Mouse (Mus musculus): ENCODE results near the gene Grik1. TPM values are rescaled to one million over a fixed set of nuclear protein-coding genes. Genes with fewer than 3 reads are reported as not detected.
A peak's percentile ranks its signal among the peaks of the same experiment; 100 is the strongest.

The Grik1 gene
- polyA plus RNA-seq, 1 experiment from 2014 or later, result 0.76 TPM

- Histone ChIP-seq H3K27ac (no peak overlapping the region), H3K4me3 (no peak overlapping the region), H3K4me1 (no peaks in the 10 kb centered on the region), H3K9me3 (replicated peaks) (no peaks in the 10 kb centered on the region), H3K36me3 (no peaks in the 10 kb centered on the region), H3K27me3 (ENCODE audit: low read depth, poor library complexity, severe bottlenecking) (no peaks in the 10 kb centered on the region)
- DNase-seq (ENCODE audit: low spot score), result no peak
- WGBS, result 72% methylated on average over 5 of the region's 5 CpGs
Measured at GRCm38 (mm10) chr16:88212531-88212930, 77.5 kb downstream of the Grik1 start.

GRCm38 (mm10) chr16:88211852-88212251, 78.2 kb downstream of the Grik1 start:
- Histone ChIP-seq H3K27ac (no peak overlapping the region), H3K9me3 (replicated peaks) (no peaks in the 10 kb centered on the region), H3K27me3 (ENCODE audit: low read depth, poor library complexity, severe bottlenecking) (no peaks in the 10 kb centered on the region), H3K4me3 (no peak overlapping the region), H3K4me1 (no peaks in the 10 kb centered on the region), H3K36me3 (no peaks in the 10 kb centered on the region)
- 58% methylated on average over 8 of the region's 8 CpGs for WGBS
- DNase-seq (ENCODE audit: low spot score), result no peak

DNA sequence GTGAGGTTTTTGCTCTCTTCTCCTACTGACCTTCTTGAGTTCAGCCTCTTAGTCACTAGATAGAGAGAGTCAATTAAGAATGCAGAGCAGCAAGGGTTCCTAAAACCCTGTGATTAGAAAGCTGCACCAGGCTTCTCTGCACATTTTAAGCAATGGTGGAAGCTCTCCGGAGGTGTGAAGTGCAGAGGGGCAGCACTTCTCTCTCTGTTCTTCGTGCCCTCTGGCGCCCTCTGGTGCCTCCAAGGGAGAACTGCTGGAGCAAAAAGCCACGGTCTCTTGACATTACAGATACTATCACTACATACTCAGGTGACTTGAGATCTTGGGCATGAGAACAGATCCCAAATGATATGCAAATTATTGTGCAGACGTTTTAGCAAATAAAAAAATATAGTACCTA, 85.7 kb downstream of the Grik1 start:
- H3K4me1 ChIP-seq, result no peaks in the 10 kb centered on the region
- DNase-seq (ENCODE audit: low spot score), result peak; percentile 71
- no peaks in the 10 kb centered on the region for H3K27me3 ChIP-seq (ENCODE audit: low read depth, poor library complexity, severe bottlenecking)
- H3K9me3 ChIP-seq (replicated peaks), result no peaks in the 10 kb centered on the region
- no peaks in the 10 kb centered on the region for H3K36me3 ChIP-seq
- 9% methylated on average over 5 of the region's 5 CpGs for WGBS
- no peak overlapping the region for H3K27ac ChIP-seq
- H3K4me3 ChIP-seq, result no peak overlapping the region

DNA sequence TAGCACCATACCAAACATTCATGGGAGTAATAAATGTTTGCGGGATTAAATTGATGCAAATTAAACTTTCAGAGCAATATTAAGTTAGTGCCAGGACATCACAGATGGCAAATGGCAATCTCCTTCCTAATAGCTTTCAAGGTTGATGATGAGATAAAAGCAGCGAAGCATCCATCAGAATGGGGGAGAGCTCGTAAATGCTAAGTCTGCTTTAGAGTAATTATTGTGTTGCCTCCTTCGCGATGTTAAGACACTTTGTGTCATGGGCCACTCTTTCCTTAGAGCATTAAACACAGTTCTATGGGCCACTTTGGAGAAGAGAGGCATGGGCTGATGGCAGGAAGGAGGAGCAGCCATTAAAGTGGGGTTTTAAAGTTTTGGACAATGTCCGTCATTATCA, 86.1 kb downstream of the Grik1 start:
- no peaks in the 10 kb centered on the region for H3K27me3 ChIP-seq (ENCODE audit: low read depth, poor library complexity, severe bottlenecking)
- 78% methylated on average over 6 of the region's 6 CpGs for WGBS

GRCm38 (mm10) chr16:88187433-88188037, 102.5 kb downstream of the Grik1 start:
- H3K4me3 ChIP-seq, result no peak overlapping the region
- WGBS, result 88% methylated on average over 6 of the region's 6 CpGs
- no peaks in the 10 kb centered on the region for H3K9me3 ChIP-seq (replicated peaks)
- no peak for DNase-seq (ENCODE audit: low spot score)
- no peaks in the 10 kb centered on the region for H3K27me3 ChIP-seq (ENCODE audit: low read depth, poor library complexity, severe bottlenecking)
- no peak overlapping the region for H3K27ac ChIP-seq
- no peaks in the 10 kb centered on the region for H3K36me3 ChIP-seq
- no peaks in the 10 kb centered on the region for H3K4me1 ChIP-seq

More for the DNA sequence above, 86.1 kb downstream of the Grik1 start:
- Histone ChIP-seq H3K36me3 (no peaks in the 10 kb centered on the region), H3K4me1 (no peaks in the 10 kb centered on the region), H3K4me3 (no peak overlapping the region), H3K27ac (no peak overlapping the region), H3K9me3 (replicated peaks) (no peaks in the 10 kb centered on the region)
- DNase-seq (ENCODE audit: low spot score), result no peak

DNA sequence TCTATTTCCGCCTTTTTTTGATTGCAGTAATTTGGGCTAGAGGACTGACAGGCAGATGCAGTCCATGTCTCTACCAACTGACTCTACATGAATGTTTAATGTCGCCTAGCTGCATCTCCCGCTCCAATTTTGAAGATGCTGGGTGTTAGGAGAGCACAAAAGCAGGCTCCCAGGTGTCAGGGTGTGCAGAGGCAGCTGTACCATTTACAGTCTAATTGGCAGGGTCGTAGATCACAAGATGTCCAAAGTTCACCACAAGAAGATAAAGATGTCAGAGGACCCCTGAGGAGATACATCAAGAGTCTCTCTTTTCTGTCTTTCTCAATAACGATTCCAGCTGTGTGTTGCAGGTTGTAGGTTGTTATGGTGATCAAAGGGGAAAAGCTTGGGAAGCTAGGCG, 111.3 kb downstream of the Grik1 start:
- no peaks in the 10 kb centered on the region for H3K36me3 ChIP-seq
- no peak overlapping the region for H3K4me3 ChIP-seq
- WGBS, result 59% methylated on average over 6 of the region's 6 CpGs
- no peak overlapping the region for H3K27ac ChIP-seq
- H3K9me3 ChIP-seq (replicated peaks), result no peaks in the 10 kb centered on the region
- no peaks in the 10 kb centered on the region for H3K4me1 ChIP-seq
- H3K27me3 ChIP-seq (ENCODE audit: low read depth, poor library complexity, severe bottlenecking), result no peaks in the 10 kb centered on the region
- DNase-seq (ENCODE audit: low spot score), result no peak

DNA sequence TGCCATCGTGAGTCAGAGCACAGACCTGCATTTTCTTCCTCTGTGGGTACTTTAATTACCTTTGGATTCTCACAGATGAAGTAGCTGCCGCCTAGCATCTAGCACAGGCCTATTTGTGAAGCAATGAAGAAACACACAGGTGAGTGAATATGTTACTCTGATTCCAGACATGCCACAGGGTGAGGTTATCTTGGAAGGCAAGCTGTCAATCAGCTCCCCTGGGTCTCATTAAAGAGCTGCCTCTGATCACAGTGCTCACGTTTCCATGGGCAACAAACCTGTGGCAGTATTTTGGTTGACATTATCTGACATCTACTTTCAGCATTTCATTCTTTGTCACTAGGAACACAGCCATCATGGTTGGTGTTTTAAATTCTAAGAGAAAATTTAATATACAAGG, 112.7 kb downstream of the Grik1 start:
- WGBS, result 71% methylated on average over 3 of the region's 3 CpGs
- no peak overlapping the region for H3K4me3 ChIP-seq
- no peaks in the 10 kb centered on the region for H3K27me3 ChIP-seq (ENCODE audit: low read depth, poor library complexity, severe bottlenecking)
- no peaks in the 10 kb centered on the region for H3K36me3 ChIP-seq
- no peak for DNase-seq (ENCODE audit: low spot score)
- no peaks in the 10 kb centered on the region for H3K4me1 ChIP-seq
- H3K27ac ChIP-seq, result no peak overlapping the region
- H3K9me3 ChIP-seq (replicated peaks), result no peaks in the 10 kb centered on the region

DNA sequence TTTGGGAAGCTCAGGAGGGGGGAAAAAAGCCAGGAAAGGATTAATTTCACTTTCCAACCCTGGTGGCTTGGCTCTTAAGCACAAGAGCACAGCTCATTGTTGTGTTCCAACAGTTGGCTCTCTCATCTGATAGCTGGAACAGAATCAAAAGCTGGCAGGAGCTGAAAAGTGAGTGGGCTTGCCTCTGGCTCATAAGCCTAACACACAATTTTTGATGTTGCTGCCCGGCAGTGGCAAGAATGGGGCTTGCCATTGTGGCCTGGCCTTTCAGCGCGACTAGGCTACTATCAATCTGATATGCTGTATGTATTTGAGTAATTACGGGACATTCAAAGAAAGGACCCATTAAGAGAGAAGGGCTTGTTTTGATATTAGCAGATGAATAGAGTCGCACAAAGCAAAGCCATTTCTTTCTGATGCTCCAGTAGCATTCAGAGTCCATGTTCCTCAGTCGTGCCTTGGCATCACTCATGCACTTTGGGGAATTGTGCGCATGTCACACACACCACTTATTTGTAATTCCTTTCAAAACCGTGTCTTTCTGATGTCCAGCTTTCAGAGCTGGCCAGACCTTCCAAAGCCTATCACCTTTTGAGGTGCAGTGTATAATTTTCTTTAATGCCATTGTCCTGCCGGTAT, 115.9 kb downstream of the Grik1 start:
- no peak overlapping the region for H3K4me3 ChIP-seq
- DNase-seq (ENCODE audit: low spot score), result no peak
- no peaks in the 10 kb centered on the region for H3K4me1 ChIP-seq
- H3K9me3 ChIP-seq (replicated peaks), result no peaks in the 10 kb centered on the region
- H3K27ac ChIP-seq, result no peak overlapping the region
- 93% methylated on average over 9 of the region's 9 CpGs for WGBS
- H3K36me3 ChIP-seq, result no peaks in the 10 kb centered on the region
- no peaks in the 10 kb centered on the region for H3K27me3 ChIP-seq (ENCODE audit: low read depth, poor library complexity, severe bottlenecking)

GRCm38 (mm10) chr16:88166547-88166946, 123.5 kb downstream of the Grik1 start:
- no peak for DNase-seq (ENCODE audit: low spot score)
- H3K4me1 ChIP-seq, result no peaks in the 10 kb centered on the region
- no peak overlapping the region for H3K4me3 ChIP-seq
- no peaks in the 10 kb centered on the region for H3K9me3 ChIP-seq (replicated peaks)
- H3K36me3 ChIP-seq, result no peaks in the 10 kb centered on the region
- no peaks in the 10 kb centered on the region for H3K27me3 ChIP-seq (ENCODE audit: low read depth, poor library complexity, severe bottlenecking)
- H3K27ac ChIP-seq, result no peak overlapping the region

DNA sequence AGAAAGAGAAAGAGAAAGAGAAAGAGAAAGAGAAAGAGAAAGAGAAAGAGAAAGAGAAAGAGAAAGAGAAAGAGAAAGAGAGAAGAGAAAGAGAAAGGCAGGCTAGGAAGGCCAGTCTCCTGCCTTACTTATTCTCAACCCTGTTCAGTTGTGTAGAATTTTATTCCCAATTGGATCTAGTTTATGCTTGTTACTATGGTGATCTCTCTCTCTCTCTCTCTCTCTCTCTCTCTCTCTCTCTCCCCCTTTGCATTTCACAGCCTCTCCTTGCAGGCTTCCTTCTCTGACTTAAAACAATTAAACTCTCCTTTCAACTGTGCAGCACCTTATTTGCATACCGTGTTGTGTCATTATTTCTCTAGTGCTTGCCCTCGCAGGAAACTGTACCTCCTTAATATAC, 147.5 kb downstream of the Grik1 start:
- no peaks in the 10 kb centered on the region for H3K27me3 ChIP-seq (ENCODE audit: low read depth, poor library complexity, severe bottlenecking)
- 60% methylated on average over 2 of the region's 2 CpGs for WGBS
- no peak overlapping the region for H3K27ac ChIP-seq
- no peak for DNase-seq (ENCODE audit: low spot score)
- no peaks in the 10 kb centered on the region for H3K36me3 ChIP-seq
- no peak overlapping the region for H3K4me3 ChIP-seq
- no peaks in the 10 kb centered on the region for H3K4me1 ChIP-seq
- H3K9me3 ChIP-seq (replicated peaks), result no peaks in the 10 kb centered on the region

GRCm38 (mm10) chr16:88142136-88142535, 147.9 kb downstream of the Grik1 start:
- no peak overlapping the region for H3K4me3 ChIP-seq
- no peak for DNase-seq (ENCODE audit: low spot score)
- H3K4me1 ChIP-seq, result no peaks in the 10 kb centered on the region
- no peaks in the 10 kb centered on the region for H3K36me3 ChIP-seq
- H3K27ac ChIP-seq, result no peak overlapping the region
- no peaks in the 10 kb centered on the region for H3K27me3 ChIP-seq (ENCODE audit: low read depth, poor library complexity, severe bottlenecking)
- 57% methylated on average over 2 of the region's 2 CpGs for WGBS
- H3K9me3 ChIP-seq (replicated peaks), result no peaks in the 10 kb centered on the region

DNA sequence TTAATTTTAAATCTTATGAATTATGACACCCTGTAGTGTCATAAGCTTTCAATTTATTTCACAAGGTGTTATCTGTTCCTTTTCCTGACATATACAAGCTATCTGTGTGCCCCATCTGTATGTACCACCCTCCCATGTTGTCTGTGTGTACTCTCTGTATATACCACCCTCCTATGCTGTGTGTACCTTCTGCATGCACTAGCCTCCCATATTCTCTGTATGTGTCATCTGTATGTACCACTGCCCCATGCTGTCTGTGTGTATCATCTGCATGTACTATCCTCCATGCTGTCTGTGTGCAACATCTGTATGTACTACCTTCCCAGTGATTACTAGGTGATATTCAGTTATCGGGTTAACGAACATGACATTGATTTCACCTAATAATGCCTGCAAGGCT, 148.5 kb downstream of the Grik1 start:
- WGBS, result 92% methylated on average over 2 of the region's 2 CpGs

DNA sequence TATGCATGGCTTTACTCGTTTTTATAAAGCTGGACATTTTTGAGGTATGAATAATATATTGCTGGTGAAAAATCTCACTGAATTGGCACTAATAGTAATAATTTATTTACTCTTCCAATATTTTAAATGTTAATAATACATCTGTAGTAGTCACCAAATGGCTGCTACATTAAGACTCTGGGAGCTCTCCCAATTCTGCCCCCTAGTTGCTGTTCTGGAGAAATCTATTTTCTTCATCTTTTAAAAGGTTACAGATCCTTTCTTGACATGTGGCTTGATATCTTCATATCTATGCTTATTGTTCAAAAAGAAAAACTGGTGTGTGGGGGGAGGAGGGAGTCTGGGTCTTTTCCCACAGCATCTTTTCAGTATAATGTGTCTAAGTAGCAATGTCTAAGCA, 151.2 kb downstream of the Grik1 start:
- Histone ChIP-seq H3K27ac (no peak overlapping the region), H3K36me3 (no peaks in the 10 kb centered on the region), H3K4me3 (no peak overlapping the region), H3K4me1 (no peaks in the 10 kb centered on the region), H3K9me3 (replicated peaks) (no peaks in the 10 kb centered on the region), H3K27me3 (ENCODE audit: low read depth, poor library complexity, severe bottlenecking) (no peaks in the 10 kb centered on the region)
- no peak for DNase-seq (ENCODE audit: low spot score)
- 67% methylated on average over 1 of the region's 1 CpGs for WGBS

More for the DNA sequence above, 148.5 kb downstream of the Grik1 start:
- no peaks in the 10 kb centered on the region for H3K27me3 ChIP-seq (ENCODE audit: low read depth, poor library complexity, severe bottlenecking)
- H3K36me3 ChIP-seq, result no peaks in the 10 kb centered on the region
- H3K9me3 ChIP-seq (replicated peaks), result no peaks in the 10 kb centered on the region
- no peak for DNase-seq (ENCODE audit: low spot score)
- H3K4me1 ChIP-seq, result no peaks in the 10 kb centered on the region
- H3K27ac ChIP-seq, result no peak overlapping the region
- H3K4me3 ChIP-seq, result no peak overlapping the region

DNA sequence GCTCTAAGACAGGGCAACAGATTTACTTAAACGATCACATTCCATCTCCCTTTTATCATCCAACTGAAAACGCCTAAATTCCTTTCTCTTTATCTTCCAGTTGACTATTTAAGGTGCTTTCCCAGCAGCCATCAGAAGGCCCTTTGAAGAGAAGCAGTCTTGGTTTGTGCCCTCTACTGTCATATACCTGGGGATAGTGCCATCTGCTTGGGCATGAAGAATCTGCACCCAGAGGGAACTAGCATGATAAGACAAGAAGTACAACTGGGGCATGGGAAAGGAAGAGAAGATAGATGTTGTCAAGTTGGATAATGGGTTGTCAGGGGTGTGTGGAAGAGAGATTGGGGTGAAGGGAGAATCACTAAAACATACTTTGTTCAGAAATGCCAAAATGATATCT, 157.1 kb downstream of the Grik1 start:
- no peaks in the 10 kb centered on the region for H3K27me3 ChIP-seq (ENCODE audit: low read depth, poor library complexity, severe bottlenecking)

More for the DNA sequence above, 157.1 kb downstream of the Grik1 start:
- Histone ChIP-seq H3K27ac (no peak overlapping the region), H3K9me3 (replicated peaks) (no peaks in the 10 kb centered on the region), H3K36me3 (no peaks in the 10 kb centered on the region), H3K4me3 (no peak overlapping the region), H3K4me1 (no peaks in the 10 kb centered on the region)
- no peak for DNase-seq (ENCODE audit: low spot score)
- 83% methylated on average over 2 of the region's 2 CpGs for WGBS

Data from limb, embryonic 10.5 days (tissue).